Mouse (Mus musculus) CH12.LX (cell line): Measurements from ENCODE around the gene Uqcc3. TPM values are rescaled to one million over a fixed set of nuclear protein-coding genes. Genes with fewer than 3 reads are reported as not detected.

ENCODE experiments used
- DNase-seq: peaks from one replicate; pipeline ENCODE4 v3.0.0-alpha.2; 2013; ENCODE audit errors: extremely low read depth
- H3K27ac ChIP-seq: 2 replicates; pipeline ENCODE4 v1.5.1; 2012; ENCODE audit warnings: low read depth, mild to moderate bottlenecking, control low read depth, moderate library complexity; ENCODE audit not compliant: insufficient read depth
- H3K27me3 ChIP-seq: replicated peaks from 2 replicates; pipeline ENCODE3; 2012; ENCODE audit warnings: inconsistent platforms
- H3K36me3 ChIP-seq, 2 experiments: replicated peaks in 1 of 2; 2 replicates each; pipeline versions ENCODE3 to v1.6.1; 2012; ENCODE audit warnings: inconsistent platforms in 1 of 2, low read length in 1 of 2, mild to moderate bottlenecking in 1 of 2, mixed read lengths in 1 of 2, moderate library complexity in 1 of 2; ENCODE audit not compliant: control insufficient read depth in 1 of 2, insufficient read depth in 1 of 2
- H3K4me1 ChIP-seq, 2 experiments: 2 replicates each; pipeline ENCODE4 v1.6.1; 2012; ENCODE audit warnings: inconsistent platforms in 1 of 2, moderate library complexity in 1 of 2; ENCODE audit not compliant: insufficient read depth in 2 of 2, control insufficient read depth in 1 of 2
- H3K4me2 ChIP-seq: 2 replicates; pipeline ENCODE4 v1.6.1; 2012; ENCODE audit warnings: low read depth, mild to moderate bottlenecking, control low read depth; ENCODE audit not compliant: poor library complexity, insufficient read depth, severe bottlenecking
- H3K4me3 ChIP-seq, 3 experiments: fragments of 150-350 bp in 1 of 3; sonication (generic) in 1 of 3; replicated peaks in 1 of 3; 2 replicates each; pipeline versions ENCODE3 to v1.5.1; 2011 to 2012; ENCODE audit warnings: low read depth in 2 of 3, low read length in 2 of 3, mild to moderate bottlenecking in 2 of 3, moderate library complexity in 2 of 3, control low read depth in 1 of 3, improper control_type of control experiment in 1 of 3, inconsistent platforms in 1 of 3, mixed read lengths in 1 of 3; ENCODE audit not compliant: poor library complexity in 1 of 3
- H3K79me2 ChIP-seq: replicated peaks from 2 replicates; pipeline ENCODE4 v1.6.1; 2012; ENCODE audit warnings: mild to moderate bottlenecking, moderate library complexity; ENCODE audit not compliant: control insufficient read depth, poor library complexity, insufficient read depth, severe bottlenecking; ENCODE audit errors: extremely low read depth
- H3K9ac ChIP-seq: 2 replicates; pipeline ENCODE4 v1.6.1; 2012; ENCODE audit warnings: low read depth, mild to moderate bottlenecking, control low read depth, moderate library complexity; ENCODE audit not compliant: insufficient read depth
- H3K9me3 ChIP-seq: replicated peaks from 2 replicates; pipeline ENCODE3; 2012; ENCODE audit warnings: low read length, inconsistent platforms, mixed read lengths
- CHD1 ChIP-seq: IDR thresholded peaks from 2 replicates; pipeline ENCODE4 v1.6.1; 2012; ENCODE audit warnings: low read depth, low read length, improper control_type of control experiment, inconsistent platforms
- E2F4 ChIP-seq: IDR thresholded peaks from 2 replicates; pipeline ENCODE4 v1.6.1; 2011; ENCODE audit warnings: low read depth, low read length, improper control_type of control experiment; ENCODE audit not compliant: insufficient replicate concordance
- ETS1 ChIP-seq: conservative IDR thresholded peaks from 2 replicates; pipeline ENCODE4 v1.6.1; 2012; ENCODE audit warnings: low read depth, mild to moderate bottlenecking, inconsistent platforms, low read length, improper control_type of control experiment, moderate library complexity
- HCFC1 ChIP-seq: IDR thresholded peaks from 2 replicates; pipeline ENCODE4 v1.6.1; 2012; ENCODE audit warnings: low read depth, mild to moderate bottlenecking, inconsistent platforms, low read length, improper control_type of control experiment
- JUN ChIP-seq: IDR thresholded peaks from 2 replicates; pipeline ENCODE4 v1.6.1; 2011; ENCODE audit warnings: low read depth, mild to moderate bottlenecking, low read length, improper control_type of control experiment, moderate library complexity; ENCODE audit not compliant: insufficient read depth
- JUND ChIP-seq: conservative IDR thresholded peaks from 2 replicates; pipeline ENCODE4 v1.6.1; 2011; ENCODE audit warnings: low read depth, low read length, improper control_type of control experiment
- KAT2A ChIP-seq: IDR thresholded peaks from 2 replicates; pipeline ENCODE4 v1.6.1; 2012; ENCODE audit warnings: low read length, improper control_type of control experiment, inconsistent platforms; ENCODE audit not compliant: insufficient replicate concordance
- MAFK ChIP-seq: IDR thresholded peaks from 2 replicates; pipeline ENCODE4 v1.6.1; 2011; ENCODE audit warnings: low read length, improper control_type of control experiment; ENCODE audit not compliant: insufficient replicate concordance
- MAX ChIP-seq: IDR thresholded peaks from 2 replicates; pipeline ENCODE4 v1.6.1; 2011; ENCODE audit warnings: low read length, improper control_type of control experiment
- MAZ ChIP-seq: IDR thresholded peaks from 2 replicates; pipeline ENCODE4 v1.6.1; 2012; ENCODE audit warnings: low read depth, mild to moderate bottlenecking, inconsistent platforms, low read length, improper control_type of control experiment, moderate library complexity
- MXI1 ChIP-seq: IDR thresholded peaks from 2 replicates; pipeline ENCODE4 v1.6.1; 2011; ENCODE audit warnings: mild to moderate bottlenecking, low read depth, low read length, improper control_type of control experiment
- MYC ChIP-seq: IDR thresholded peaks from 2 replicates; pipeline ENCODE4 v1.6.1; 2011; ENCODE audit warnings: low read depth, mild to moderate bottlenecking, improper control_type of control experiment, low read length
- NELFE ChIP-seq: IDR thresholded peaks from 2 replicates; pipeline ENCODE4 v1.6.1; 2011; ENCODE audit warnings: low read depth, low read length, improper control_type of control experiment
- NRF1 ChIP-seq: IDR thresholded peaks from 2 replicates; pipeline ENCODE4 v1.6.1; 2014; ENCODE audit warnings: low read depth, mild to moderate bottlenecking, inconsistent platforms, low read length, improper control_type of control experiment, moderate library complexity
- RCOR1 ChIP-seq: conservative IDR thresholded peaks from 2 replicates; pipeline ENCODE4 v1.6.1; 2012; ENCODE audit warnings: low read depth, mild to moderate bottlenecking, inconsistent platforms, low read length, improper control_type of control experiment
- SIN3A ChIP-seq: IDR thresholded peaks from 2 replicates; pipeline ENCODE4 v1.6.1; 2012; ENCODE audit warnings: low read length, improper control_type of control experiment, inconsistent platforms
- SMC3 ChIP-seq: IDR thresholded peaks from 2 replicates; pipeline ENCODE4 v1.6.1; 2011; ENCODE audit warnings: low read depth, low read length, improper control_type of control experiment
- TBP ChIP-seq: conservative IDR thresholded peaks from 2 replicates; pipeline ENCODE4 v1.6.1; 2011; ENCODE audit warnings: low read depth, low read length, improper control_type of control experiment
- TCF12 ChIP-seq: IDR thresholded peaks from 2 replicates; pipeline ENCODE4 v1.6.1; 2014; ENCODE audit warnings: low read depth, mild to moderate bottlenecking, inconsistent platforms, low read length, improper control_type of control experiment
- UBTF ChIP-seq: IDR thresholded peaks from 2 replicates; pipeline ENCODE4 v1.6.1; 2012; ENCODE audit warnings: low read depth, mild to moderate bottlenecking, inconsistent platforms, low read length, improper control_type of control experiment, moderate library complexity
- USF1 ChIP-seq: IDR thresholded peaks from 2 replicates; pipeline ENCODE4 v1.6.1; 2014; ENCODE audit warnings: low read depth, mild to moderate bottlenecking, inconsistent platforms, low read length, improper control_type of control experiment
- USF2 ChIP-seq: conservative IDR thresholded peaks from 2 replicates; pipeline ENCODE4 v1.6.1; 2011; ENCODE audit warnings: low read depth, low read length, improper control_type of control experiment
- ZC3H11A ChIP-seq: IDR thresholded peaks from 2 replicates; pipeline ENCODE4 v1.6.1; 2012; ENCODE audit warnings: low read depth, mild to moderate bottlenecking, inconsistent platforms, low read length, improper control_type of control experiment
- ZKSCAN1 ChIP-seq: IDR thresholded peaks from 2 replicates; pipeline ENCODE4 v1.6.1; 2012; ENCODE audit warnings: low read depth, inconsistent platforms, low read length, improper control_type of control experiment, borderline replicate concordance
- ZMIZ1 ChIP-seq: IDR thresholded peaks from 2 replicates; pipeline ENCODE4 v1.6.1; 2012; ENCODE audit warnings: low read depth, mild to moderate bottlenecking, inconsistent platforms, low read length, improper control_type of control experiment
- dilution Hi-C: fragments of 300-500 bp; cut with MboI; formaldehyde crosslinking; loops from 2 replicates; pipeline ENCODE4 v1.14.3; 2020; ENCODE audit warnings: low sequenced_read_pairs; ENCODE audit not compliant: extremely low pct_unique_long_range_greater_than_20kb, extremely low pct_ligation_motif_present
- in situ Hi-C: fragments of 300-500 bp; cut with MboI; formaldehyde crosslinking; loops from 3 replicates; pipeline ENCODE4 v1.14.3; 2019; ENCODE audit warnings: low sequenced_read_pairs, low pct_ligation_motif_present, low pct_unique_long_range_greater_than_20kb, mixed read lengths
- polyA plus RNA-seq: library from polyadenylated mRNA; unstranded; fragments of >175 nt; gene quantifications from 2 replicates; pipeline ENCODE4 v1.2.1, GENCODE M21; 2012; ENCODE audit warnings: low read depth; ENCODE audit not compliant: insufficient read length
- total RNA-seq, 2 experiments: library from RNA; depleted of rRNA; stranded (reverse); fragments of 300-350 nt in 1 of 2; fragments of >200 nt in 1 of 2; gene quantifications; 2 replicates each; pipeline ENCODE4 v1.2.3; 2012 to 2014

Gene Uqcc3
- total and polyA plus RNA-seq, 3 experiments = 23.5 to 56.6 (median 42.6) TPM

DNA sequence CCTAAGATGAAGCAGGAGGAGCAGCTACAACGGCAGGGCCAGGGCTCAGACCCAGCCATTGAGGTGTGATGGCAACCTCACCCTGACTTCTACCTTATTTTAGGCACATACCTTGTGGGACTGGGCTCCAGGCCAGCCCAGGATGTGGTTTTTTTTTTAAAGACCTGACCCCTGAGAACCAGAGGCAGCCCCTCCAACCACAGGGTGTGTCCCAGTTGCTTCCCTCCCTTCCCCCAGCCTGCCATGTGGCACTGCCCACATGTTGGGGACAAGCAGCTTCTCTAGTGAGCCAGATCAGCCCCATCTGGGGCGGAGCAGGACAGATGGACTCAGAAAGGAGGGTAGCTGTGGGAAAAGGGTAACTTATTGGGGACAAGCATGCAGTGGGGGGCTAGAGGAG, 46.0 kb upstream of the Uqcc3 start:
- H3K4me2 ChIP-seq = no peak overlapping the region
- TF ChIP-seq USF1 (no peak), ZKSCAN1 (no peak), MAFK (no peak), MYC (no peak), USF2 (no peak), CHD1 (no peak), UBTF (no peak), ZC3H11A (no peak), ZMIZ1 (no peak), NRF1 (no peak), HCFC1 (no peak), KAT2A (no peak), JUND (no peak), ETS1 (no peak), NELFE (no peak), E2F4 (no peak), MAZ (no peak)
- TF ChIP-seq, all 38 proteins: peak for 0
- no peak overlapping the region for H3K4me3 ChIP-seq
- no peaks in the 10 kb centered on the region for H3K27me3 ChIP-seq
- H3K27ac ChIP-seq = no peak overlapping the region
- H3K9me3 ChIP-seq = no peaks in the 10 kb centered on the region
- no peak overlapping the region for H3K9ac ChIP-seq
- peaks cover 12 to 43% of the 10 kb centered on the region in 2 experiments; a peak in 3 of 4 replicates for H3K4me1 ChIP-seq
- H3K36me3 ChIP-seq = peaks cover 29 to 67% of the 10 kb centered on the region in 2 experiments
- DNase-seq = no peak
- H3K79me2 ChIP-seq = peaks cover 12% of the 10 kb centered on the region
- dilution Hi-C loops = no loop called here
- in situ Hi-C loops = no loop called here

DNA sequence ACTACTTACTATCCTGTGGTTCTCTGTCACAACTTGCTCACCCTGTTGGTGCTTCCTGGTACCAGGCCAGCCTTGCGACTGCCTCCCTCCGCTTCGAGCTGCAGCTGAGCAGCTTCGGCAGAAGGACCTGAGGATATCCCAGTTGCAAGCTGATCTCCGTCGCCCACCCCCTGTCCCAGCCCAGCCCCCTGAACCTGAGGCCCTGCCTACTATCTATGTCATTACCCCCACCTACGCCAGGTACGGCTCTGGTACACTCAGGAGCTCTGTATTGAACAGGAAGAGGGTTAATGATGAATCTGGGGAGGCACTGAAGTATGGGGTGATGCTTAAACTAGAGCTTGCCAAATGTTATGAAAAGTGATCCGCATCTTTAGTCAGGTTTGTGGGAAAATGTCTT, 41.0 kb upstream of the Uqcc3 start:
- Histone ChIP-seq H3K4me3 (peak overlapping the region; percentile 29 to 95 (median 81)), H3K4me2 (peak overlapping the region; percentile 74), H3K79me2 (peaks cover 19% of the 10 kb centered on the region), H3K9ac (peak overlapping the region; percentile 96; the same call in 1 of the 2 replicates), H3K36me3 (peaks cover 22 to 40% of the 10 kb centered on the region in 2 experiments), H3K27me3 (no peaks in the 10 kb centered on the region), H3K4me1 (peaks cover 0 to 21% of the 10 kb centered on the region in 2 experiments; a peak in 2 of 4 replicates), H3K27ac (0 out of 2 replicates have a peak overlapping the region, but pooled peaks have one; percentile 9)
- in situ Hi-C loops (no loop called here), dilution Hi-C loops (no loop called here)
- DNase-seq = peak; percentile 17
- TF ChIP-seq NELFE (no peak), ETS1 (no peak), MYC (no peak), ZMIZ1 (no peak), KAT2A (no peak), MAX (no peak), SMC3 (no peak), NRF1 (no peak), SIN3A (no peak), MAZ (no peak), HCFC1 (no peak), MAFK (no peak), RCOR1 (no peak), MXI1 (no peak), JUN (no peak), JUND (no peak), USF2 (no peak), CHD1 (no peak), TBP (no peak), TCF12 (no peak)
- TF ChIP-seq, all 38 proteins: peak for 0
- H3K9me3 ChIP-seq = no peaks in the 10 kb centered on the region
